Mouse (Mus musculus) adrenal gland (tissue): ENCODE measurements around the gene Klhdc1.

Experiments used
- intact Hi-C: fragments of 180-260 bp; cut with DNase I; formaldehyde crosslinking; loops from one replicate; pipeline ENCODE4 v1.15.1; 2025

Gene Klhdc1

GRCm38 (mm10) chr12:69294936-69295335 lies 54.0 kb downstream of the Klhdc1 start:
- intact Hi-C loops = loop anchor here (5.0 kb wide), 1 partner anchor 108 kb away; no protein-coding TSS in a partner anchor

GRCm38 (mm10) chr12:69295651-69296050 lies 54.7 kb downstream of the Klhdc1 start:
- intact Hi-C loops = loop anchor here (5.0 kb wide), 1 partner anchor 108 kb away; no protein-coding TSS in a partner anchor

GRCm38 (mm10) chr12:69296511-69297410 lies 55.8 kb downstream of the Klhdc1 start, which contains the start of gene Klhdc2:
Gene Klhdc2 (plus strand): TSS chr12:69296681.
- intact Hi-C loops = loop anchor here (5.0 kb wide), 1 partner anchor 109 kb away; no protein-coding TSS in a partner anchor

- intact Hi-C loops = loop anchor here (5.0 kb wide), 1 partner anchor 110 kb away; no protein-coding TSS in a partner anchor
Measured at GRCm38 (mm10) chr12:69297411-69298150, 56.6 kb downstream of the Klhdc1 start.

- intact Hi-C loops = loop anchor here (5.0 kb wide), 1 partner anchor 111 kb away; no protein-coding TSS in a partner anchor
Measured at GRCm38 (mm10) chr12:69298281-69298680, 57.3 kb downstream of the Klhdc1 start.

- intact Hi-C loops = loop anchor here (5.0 kb wide), 1 partner anchor 112 kb away; no protein-coding TSS in a partner anchor
Measured at GRCm38 (mm10) chr12:69299231-69299630, 58.3 kb downstream of the Klhdc1 start.

GRCm38 (mm10) chr12:69299831-69300230 lies 58.9 kb downstream of the Klhdc1 start:
- intact Hi-C loops = loop anchor here (5.0 kb wide), 1 partner anchor 113 kb away; no protein-coding TSS in a partner anchor

- intact Hi-C loops = no loop called here
Measured at GRCm38 (mm10) chr12:69300391-69300790, 59.4 kb downstream of the Klhdc1 start.

GRCm38 (mm10) chr12:69302171-69302570 lies 61.2 kb downstream of the Klhdc1 start:
- intact Hi-C loops = no loop called here

GRCm38 (mm10) chr12:69304051-69304450 lies 63.1 kb downstream of the Klhdc1 start:
- intact Hi-C loops = no loop called here

GRCm38 (mm10) chr12:69306333-69306732 lies 65.4 kb downstream of the Klhdc1 start:
- intact Hi-C loops = loop anchor here (5.0 kb wide), 1 partner anchor 109 kb away; the partner anchor contains the start of genes Dnaaf2 and Gm49383

- intact Hi-C loops = loop anchor here (5.0 kb wide), 1 partner anchor 112 kb away; the partner anchor contains the start of genes Dnaaf2 and Gm49383
Measured at GRCm38 (mm10) chr12:69309659-69310058, 68.7 kb downstream of the Klhdc1 start.

- intact Hi-C loops = loop anchor here (5.0 kb wide), 1 partner anchor 34 kb away; no protein-coding TSS in a partner anchor
Measured at GRCm38 (mm10) chr12:69318431-69318830, 77.5 kb downstream of the Klhdc1 start.

GRCm38 (mm10) chr12:69331187-69331586 lies 90.2 kb downstream of the Klhdc1 start:
- intact Hi-C loops = no loop called here

- intact Hi-C loops = no loop called here
Measured at GRCm38 (mm10) chr12:69332147-69332546, 91.2 kb downstream of the Klhdc1 start.

- intact Hi-C loops = no loop called here
Measured at GRCm38 (mm10) chr12:69333547-69333946, 92.6 kb downstream of the Klhdc1 start.
